Mouse (Mus musculus) neural tube, embryonic 12.5 days (tissue): ENCODE data around the gene Dnttip1. TPM values are rescaled to one million over a fixed set of nuclear protein-coding genes. Genes with fewer than 3 reads are reported as not detected.
"Not testable (repeated sequence)": the region's sequence is repeated elsewhere in the genome, so short reads cannot be mapped to it uniquely, and the experiment has no call there.

Source experiments
- ATAC-seq: fragments of 200-750 bp; cut with Nextera tagmentation; 2 replicates; pipeline ENCODE4 v1.8.0; 2017; ENCODE audit warnings: low read depth, mild to moderate bottlenecking, moderate TSS enrichment, moderate library complexity; ENCODE audit not compliant: low FRiP score
- H3K27ac ChIP-seq: fragments of 300-500 bp; sonication (generic); 2 replicates; pipeline ENCODE4 v1.5.1; 2016
- H3K27me3 ChIP-seq: fragments of 300-500 bp; sonication (generic); replicated peaks from 2 replicates; pipeline ENCODE4 v1.6.1; 2016; ENCODE audit warnings: mild to moderate bottlenecking
- H3K36me3 ChIP-seq: fragments of 300-500 bp; sonication (generic); 2 replicates; pipeline ENCODE4 v1.6.1; 2016; ENCODE audit warnings: mild to moderate bottlenecking
- H3K4me1 ChIP-seq: fragments of 300-500 bp; sonication (generic); 2 replicates; pipeline ENCODE4 v1.6.1; 2016
- H3K4me2 ChIP-seq: fragments of 300-500 bp; sonication (generic); replicated peaks from 2 replicates; pipeline ENCODE4 v1.6.1; 2016; ENCODE audit warnings: mild to moderate bottlenecking
- H3K4me3 ChIP-seq: fragments of 300-500 bp; sonication (generic); 2 replicates; pipeline ENCODE4 v1.5.1; 2016
- H3K9ac ChIP-seq: fragments of 300-500 bp; sonication (generic); 2 replicates; pipeline ENCODE4 v1.6.1; 2016; ENCODE audit warnings: mild to moderate bottlenecking
- H3K9me3 ChIP-seq: fragments of 300-500 bp; sonication (generic); 2 replicates; pipeline ENCODE4 v1.6.1; 2016; ENCODE audit warnings: mild to moderate bottlenecking
- WGBS: fragments of 180-500 bp; shearing (Covaris S2); methylation state at CpG from one replicate; pipeline ENCODE4 v1.1.7; 2016; 5-methylcytosine and 5-hydroxymethylcytosine counted together
- polyA plus RNA-seq: library from polyadenylated mRNA; unstranded; fragments of >200 nt; fragmentation: Nextera tagmentation; extraction: Ambion mirVana; gene quantifications from 2 replicates; pipeline ENCODE4 v1.2.1, GENCODE M21; 2016

Gene Dnttip1
- 85.6 and 92.2 TPM in 2 replicates for polyA plus RNA-seq

GRCm38 (mm10) chr2:164745843-164746479 is at the start of gene Dnttip1, which contains the start of gene Wfdc3:
Dnttip1 (plus strand) TSS chr2:164745983.
Wfdc3 (minus strand) TSS chr2:164745931.
- Histone ChIP-seq H3K9ac (peak within 1 kb of the TSS; percentile 88), H3K27ac (0 out of 2 replicates have a peak within 1 kb of the TSS, but pooled peaks have one; percentile 32), H3K4me1 (peaks cover 22% of the 10 kb centered on the region), H3K4me2 (peak within 1 kb of the TSS; percentile 85), H3K27me3 (no peaks in the 10 kb centered on the region), H3K4me3 (peak within 1 kb of the TSS; percentile 98), H3K36me3 (peaks cover 30% of the 10 kb centered on the region), H3K9me3 (no peaks in the 10 kb centered on the region)
- WGBS = under 1% methylated on average over 68 of the region's 70 CpGs
- peak; percentile 88 for ATAC-seq

DNA sequence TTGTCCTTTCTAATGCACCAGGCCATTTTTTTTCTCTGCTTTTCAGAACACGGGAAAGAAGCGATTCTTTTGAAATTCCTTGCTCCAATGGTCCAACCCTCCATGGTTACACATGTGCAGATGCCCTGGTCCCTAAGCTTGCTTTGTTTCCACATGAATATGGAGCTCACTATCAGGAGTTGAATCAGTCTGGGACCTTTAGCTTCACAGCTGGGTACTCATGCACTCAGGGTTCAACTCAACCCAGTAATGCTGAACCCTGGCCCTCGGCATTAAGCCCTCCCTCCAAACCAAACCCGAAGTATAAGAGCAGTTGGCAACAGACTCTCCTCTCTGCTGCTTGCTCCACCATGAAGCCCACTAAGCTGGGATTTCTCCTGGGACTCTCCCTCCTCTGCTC is 47.6 kb upstream of the Dnttip1 start, which contains the start of gene Spint4:
Gene Spint4, plus strand, starts transcription at position 301 of the 400 bp plus-strand sequence.
- Histone ChIP-seq H3K27ac (no peak within 1 kb of the TSS), H3K9me3 (no peaks in the 10 kb centered on the region), H3K4me1 (no peaks in the 10 kb centered on the region), H3K4me3 (no peak within 1 kb of the TSS), H3K27me3 (no peaks in the 10 kb centered on the region), H3K36me3 (no peaks in the 10 kb centered on the region), H3K4me2 (no peak within 1 kb of the TSS), H3K9ac (no peak within 1 kb of the TSS)
- no peak for ATAC-seq
- WGBS = 74% methylated on average over 4 of the region's 4 CpGs

- no peak overlapping the region for H3K4me3 ChIP-seq
- H3K9ac ChIP-seq = no peak overlapping the region
- no peak overlapping the region for H3K4me2 ChIP-seq
- no peak overlapping the region for H3K27ac ChIP-seq
- no peak for ATAC-seq
- H3K4me1 ChIP-seq = no peaks in the 10 kb centered on the region
- H3K36me3 ChIP-seq = no peaks in the 10 kb centered on the region
- no peaks in the 10 kb centered on the region for H3K9me3 ChIP-seq
- WGBS = 85% methylated on average over 5 of the region's 5 CpGs
- no peaks in the 10 kb centered on the region for H3K27me3 ChIP-seq
These were observed 44.8 kb upstream of the Dnttip1 start for GRCm38 (mm10) chr2:164700959-164701358.

DNA sequence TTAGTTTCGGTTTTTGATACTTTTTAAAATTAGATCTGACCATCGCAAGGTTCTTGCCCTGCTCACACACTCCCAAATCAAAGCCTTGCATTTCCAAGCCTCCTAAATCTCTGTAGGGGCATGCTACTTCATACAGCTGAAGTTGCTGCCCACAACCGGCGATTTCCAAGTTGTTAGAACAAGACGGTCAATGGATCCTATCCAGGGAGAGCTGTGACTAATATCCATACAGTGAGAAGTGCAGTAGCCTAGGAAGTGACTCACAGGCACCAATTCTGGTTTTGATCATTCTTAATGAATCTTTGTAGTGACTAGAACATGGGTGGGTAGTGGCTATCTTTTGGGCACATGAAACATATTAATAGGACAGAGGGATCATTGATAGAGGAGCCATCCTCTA is 44.0 kb upstream of the Dnttip1 start:
- Histone ChIP-seq H3K4me3 (no peak overlapping the region), H3K27ac (no peak overlapping the region), H3K36me3 (no peaks in the 10 kb centered on the region), H3K4me1 (no peaks in the 10 kb centered on the region), H3K4me2 (no peak overlapping the region), H3K27me3 (no peaks in the 10 kb centered on the region), H3K9ac (no peak overlapping the region), H3K9me3 (no peaks in the 10 kb centered on the region)
- no peak for ATAC-seq
- WGBS = 89% methylated on average over 5 of the region's 5 CpGs

GRCm38 (mm10) chr2:164704235-164704634 is 41.5 kb upstream of the Dnttip1 start:
- H3K27me3 ChIP-seq = no peaks in the 10 kb centered on the region
- H3K9me3 ChIP-seq = no peaks in the 10 kb centered on the region
- 84% methylated on average over 5 of the region's 5 CpGs for WGBS

GRCm38 (mm10) chr2:164705328-164705727 is 40.5 kb upstream of the Dnttip1 start:
- Histone ChIP-seq H3K9me3 (no peaks in the 10 kb centered on the region), H3K4me3 (no peak overlapping the region), H3K27ac (no peak overlapping the region), H3K9ac (no peak overlapping the region), H3K4me2 (no peak overlapping the region), H3K36me3 (no peaks in the 10 kb centered on the region), H3K4me1 (no peaks in the 10 kb centered on the region), H3K27me3 (no peaks in the 10 kb centered on the region)
- 92% methylated on average over 6 of the region's 6 CpGs for WGBS
- no peak for ATAC-seq

More at GRCm38 (mm10) chr2:164704235-164704634, 41.5 kb upstream of the Dnttip1 start:
- ATAC-seq = no peak
- H3K36me3 ChIP-seq = no peaks in the 10 kb centered on the region
- H3K27ac ChIP-seq = no peak overlapping the region
- H3K4me3 ChIP-seq = no peak overlapping the region
- H3K4me1 ChIP-seq = no peaks in the 10 kb centered on the region
- H3K4me2 ChIP-seq = no peak overlapping the region
- no peak overlapping the region for H3K9ac ChIP-seq

DNA sequence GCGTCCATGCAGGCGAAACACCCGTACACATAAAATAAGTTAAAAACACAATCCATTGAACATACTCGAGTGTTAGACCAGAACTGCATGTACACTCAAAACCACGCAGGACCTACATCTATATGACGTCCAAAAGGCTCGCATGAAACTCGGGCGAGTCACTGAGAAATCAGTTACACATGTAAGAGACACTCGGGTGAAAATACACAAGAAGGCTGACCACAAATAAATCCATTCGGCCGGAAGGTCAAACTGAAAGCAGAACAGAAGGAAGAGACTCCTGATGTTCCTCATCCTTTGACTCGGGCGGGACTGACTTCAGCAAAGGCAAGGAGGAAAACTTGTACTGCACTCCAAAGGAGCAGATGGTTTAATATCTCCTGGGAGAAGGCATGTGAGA is 39.8 kb upstream of the Dnttip1 start:
- Histone ChIP-seq H3K27ac (no peak overlapping the region), H3K4me3 (no peak overlapping the region), H3K4me1 (no peaks in the 10 kb centered on the region), H3K9me3 (no peaks in the 10 kb centered on the region), H3K4me2 (no peak overlapping the region), H3K27me3 (no peaks in the 10 kb centered on the region), H3K9ac (no peak overlapping the region), H3K36me3 (no peaks in the 10 kb centered on the region)
- 91% methylated on average over 14 of the region's 14 CpGs for WGBS
- ATAC-seq = no peak

DNA sequence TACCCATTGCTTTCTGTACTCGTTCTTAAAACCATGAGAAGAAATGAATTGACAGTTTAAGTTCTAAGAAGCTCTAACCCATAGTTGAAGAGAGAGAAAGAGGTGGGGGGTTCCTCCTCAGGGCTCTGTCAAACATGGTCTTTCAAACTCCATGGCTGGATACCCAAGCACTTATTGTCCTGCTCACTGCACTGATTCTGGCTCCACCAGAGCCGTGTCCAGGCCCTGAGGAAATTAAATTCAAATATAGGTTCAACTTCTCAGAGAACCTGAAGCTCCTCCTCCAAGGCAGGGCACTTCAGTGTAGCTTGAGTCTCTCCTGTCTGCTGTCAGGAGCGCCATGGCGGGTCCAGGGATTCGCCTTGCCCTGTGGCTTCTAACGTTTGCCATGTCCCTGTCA is 30.8 kb upstream of the Dnttip1 start, which contains the start of gene Spint5:
Gene Spint5, plus strand, starts transcription at position 301 of the 400 bp plus-strand sequence.
- ATAC-seq = no peak
- WGBS = 81% methylated on average over 6 of the region's 6 CpGs
- no peaks in the 10 kb centered on the region for H3K9me3 ChIP-seq

DNA sequence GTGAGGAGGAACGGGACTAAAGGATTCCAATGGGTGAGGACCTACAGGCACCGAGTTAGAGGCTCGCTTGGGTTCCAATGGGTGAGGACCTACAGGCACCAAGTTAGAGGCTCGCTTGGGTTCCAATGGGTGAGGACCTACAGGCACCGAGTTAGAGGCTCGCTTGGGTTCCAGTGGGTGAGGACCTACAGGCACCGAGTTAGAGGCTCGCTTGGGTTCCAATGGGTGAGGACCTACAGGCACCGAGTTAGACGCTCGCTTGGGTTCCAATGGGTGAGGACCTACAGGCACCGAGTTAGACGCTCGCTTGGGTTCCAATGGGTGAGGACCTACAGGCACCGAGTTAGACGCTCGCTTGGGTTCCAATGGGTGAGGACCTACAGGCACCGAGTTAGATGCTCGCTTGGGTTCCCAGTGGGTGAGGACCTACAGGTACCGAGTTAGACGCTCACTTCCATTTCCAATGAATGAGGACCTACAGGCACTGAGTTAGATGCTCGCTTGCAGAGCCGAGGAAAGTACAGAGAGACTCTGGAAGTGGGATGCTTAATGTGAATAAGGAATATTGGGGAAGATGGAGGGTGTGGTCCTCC is 29.5 kb upstream of the Dnttip1 start:
- not testable (repeated sequence) for H3K36me3 ChIP-seq, H3K4me3 ChIP-seq, H3K9me3 ChIP-seq, ATAC-seq, H3K4me1 ChIP-seq, H3K27ac ChIP-seq, H3K4me2 ChIP-seq, H3K27me3 ChIP-seq, H3K9ac ChIP-seq
- WGBS = 92% methylated on average over 23 of the region's 23 CpGs

More for the DNA sequence above, 30.8 kb upstream of the Dnttip1 start, which contains the start of gene Spint5:
- no peak within 1 kb of the TSS for H3K4me2 ChIP-seq
- H3K9ac ChIP-seq = no peak within 1 kb of the TSS
- H3K27me3 ChIP-seq = no peaks in the 10 kb centered on the region
- no peak within 1 kb of the TSS for H3K27ac ChIP-seq
- H3K4me3 ChIP-seq = no peak within 1 kb of the TSS
- H3K36me3 ChIP-seq = no peaks in the 10 kb centered on the region
- H3K4me1 ChIP-seq = no peaks in the 10 kb centered on the region

DNA sequence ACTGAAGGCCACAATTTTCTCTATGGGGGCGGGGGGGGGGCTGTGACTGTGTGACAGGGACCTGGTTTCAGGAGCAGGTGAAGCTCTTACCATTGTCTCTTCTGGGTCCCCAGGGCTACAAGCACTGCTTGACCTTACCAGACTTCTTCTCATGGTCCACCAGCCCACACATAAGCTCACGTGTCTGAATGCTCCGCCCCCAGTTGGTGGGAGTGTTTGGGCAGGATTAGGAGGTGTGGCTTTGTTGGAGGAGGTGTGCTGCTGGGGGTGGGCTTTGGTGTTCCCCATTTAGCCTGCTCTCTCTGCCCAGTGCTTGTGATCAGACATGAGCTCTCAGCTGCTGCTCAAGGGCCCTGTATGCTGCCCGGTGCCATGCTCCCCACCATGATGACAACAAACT is 22.5 kb upstream of the Dnttip1 start:
- WGBS = 70% methylated on average over 4 of the region's 4 CpGs
- H3K36me3 ChIP-seq = no peaks in the 10 kb centered on the region
- H3K4me2 ChIP-seq = no peak overlapping the region
- no peaks in the 10 kb centered on the region for H3K9me3 ChIP-seq
- no peaks in the 10 kb centered on the region for H3K27me3 ChIP-seq
- no peak overlapping the region for H3K27ac ChIP-seq
- H3K4me1 ChIP-seq = no peaks in the 10 kb centered on the region
- H3K4me3 ChIP-seq = no peak overlapping the region
- no peak for ATAC-seq
- H3K9ac ChIP-seq = no peak overlapping the region

DNA sequence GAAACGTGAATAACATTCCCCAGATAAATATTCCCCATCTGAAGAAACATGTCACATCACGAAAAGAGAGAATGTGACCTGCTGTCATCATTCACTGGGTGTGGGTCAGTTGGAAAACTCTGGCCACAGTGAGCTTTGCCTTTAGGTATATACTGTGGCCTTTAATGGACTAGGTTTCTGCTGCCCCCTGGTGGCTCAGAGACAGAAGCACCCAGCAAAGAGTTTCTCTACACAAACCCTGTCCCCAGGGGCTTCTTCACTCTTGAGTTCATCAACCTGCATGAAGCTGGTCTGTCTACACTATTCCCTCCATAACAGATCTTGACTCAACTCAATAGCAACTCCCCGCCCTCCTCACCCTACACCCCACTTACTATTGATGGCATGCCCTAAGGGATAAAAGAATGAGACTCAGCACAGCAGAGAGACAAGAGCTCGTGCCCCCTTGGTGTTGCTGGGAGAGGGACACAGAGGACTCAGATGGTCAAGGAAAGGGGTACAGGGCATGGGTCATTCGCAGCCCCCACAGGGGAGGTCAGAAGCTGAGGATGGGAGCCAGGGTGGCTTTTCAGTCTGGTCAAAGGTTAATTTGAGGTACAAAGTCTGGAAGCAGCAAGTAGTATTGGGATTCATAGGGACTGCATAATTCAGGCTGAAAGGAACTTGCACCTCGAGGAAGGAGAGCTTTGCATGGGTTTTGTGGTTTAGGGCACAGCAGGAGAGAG is 19.7 kb upstream of the Dnttip1 start:
- Histone ChIP-seq H3K4me2 (no peak overlapping the region), H3K4me3 (no peak overlapping the region), H3K9me3 (no peaks in the 10 kb centered on the region), H3K27me3 (no peaks in the 10 kb centered on the region), H3K9ac (no peak overlapping the region), H3K36me3 (no peaks in the 10 kb centered on the region), H3K27ac (no peak overlapping the region), H3K4me1 (no peaks in the 10 kb centered on the region)
- 32% methylated on average over 6 of the region's 6 CpGs for WGBS
- no peak for ATAC-seq

DNA sequence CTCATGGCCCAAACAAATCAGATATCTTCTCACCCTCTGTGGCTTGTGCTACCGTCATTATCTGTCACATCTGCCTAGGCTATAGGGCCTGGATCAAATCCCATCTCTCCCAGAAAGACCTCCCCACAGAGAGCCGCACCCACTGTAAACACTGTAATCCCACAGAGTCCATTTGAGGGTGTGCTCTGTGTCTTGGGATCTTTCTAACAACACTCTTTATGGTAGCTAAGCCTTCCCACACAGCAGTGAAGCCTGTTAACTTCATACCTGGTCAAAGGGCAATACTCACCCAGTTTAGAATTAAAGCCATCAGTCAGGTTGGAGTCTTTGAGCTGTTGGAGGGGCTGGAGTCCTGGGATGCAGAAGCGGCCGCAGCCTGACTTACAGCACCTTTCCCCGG is 14.1 kb upstream of the Dnttip1 start:
- Histone ChIP-seq H3K27ac (no peak overlapping the region), H3K27me3 (no peaks in the 10 kb centered on the region), H3K4me2 (no peak overlapping the region), H3K9ac (no peak overlapping the region), H3K4me3 (no peak overlapping the region), H3K36me3 (no peaks in the 10 kb centered on the region), H3K4me1 (no peaks in the 10 kb centered on the region), H3K9me3 (no peaks in the 10 kb centered on the region)
- 82% methylated on average over 5 of the region's 5 CpGs for WGBS
- ATAC-seq = no peak
